Mouse (Mus musculus) left cerebral cortex, adult 9 months (tissue): ENCODE data around the gene Gm20521.

ENCODE experiments used
- DNase-seq, 2 experiments: peaks; one replicate each; pipeline ENCODE4 v3.0.0; 2022; ENCODE audit warnings: low spot score in 2 of 2

The Gm20521 gene

DNA sequence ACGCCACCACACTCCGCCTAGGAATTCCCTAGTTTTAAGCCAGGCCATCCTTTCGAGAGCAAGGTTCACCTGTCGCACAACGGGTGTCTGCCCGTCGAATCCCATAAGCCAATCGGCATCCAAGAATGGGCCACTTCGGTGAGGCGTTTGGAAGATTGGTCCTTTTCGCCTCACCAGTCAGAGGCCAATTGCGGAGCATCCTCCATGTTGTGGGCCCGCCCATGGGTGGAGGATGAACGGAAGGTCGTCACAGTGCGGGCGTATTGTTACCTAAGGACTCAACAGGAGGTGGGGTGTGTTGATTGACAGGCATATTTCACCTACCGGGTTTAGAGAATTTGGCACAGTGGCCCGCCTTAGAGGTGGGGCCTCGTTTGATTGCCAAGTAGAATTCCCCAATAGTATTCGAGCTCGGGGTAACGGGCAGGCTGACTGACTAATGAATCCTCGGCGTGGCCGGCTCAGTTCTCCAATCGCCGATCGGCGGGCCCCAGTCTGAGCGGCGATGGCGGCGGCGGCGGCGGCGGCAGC lies 10.5 kb downstream of the Gm20521 start:
- DNase-seq: peak; percentile 100

DNA sequence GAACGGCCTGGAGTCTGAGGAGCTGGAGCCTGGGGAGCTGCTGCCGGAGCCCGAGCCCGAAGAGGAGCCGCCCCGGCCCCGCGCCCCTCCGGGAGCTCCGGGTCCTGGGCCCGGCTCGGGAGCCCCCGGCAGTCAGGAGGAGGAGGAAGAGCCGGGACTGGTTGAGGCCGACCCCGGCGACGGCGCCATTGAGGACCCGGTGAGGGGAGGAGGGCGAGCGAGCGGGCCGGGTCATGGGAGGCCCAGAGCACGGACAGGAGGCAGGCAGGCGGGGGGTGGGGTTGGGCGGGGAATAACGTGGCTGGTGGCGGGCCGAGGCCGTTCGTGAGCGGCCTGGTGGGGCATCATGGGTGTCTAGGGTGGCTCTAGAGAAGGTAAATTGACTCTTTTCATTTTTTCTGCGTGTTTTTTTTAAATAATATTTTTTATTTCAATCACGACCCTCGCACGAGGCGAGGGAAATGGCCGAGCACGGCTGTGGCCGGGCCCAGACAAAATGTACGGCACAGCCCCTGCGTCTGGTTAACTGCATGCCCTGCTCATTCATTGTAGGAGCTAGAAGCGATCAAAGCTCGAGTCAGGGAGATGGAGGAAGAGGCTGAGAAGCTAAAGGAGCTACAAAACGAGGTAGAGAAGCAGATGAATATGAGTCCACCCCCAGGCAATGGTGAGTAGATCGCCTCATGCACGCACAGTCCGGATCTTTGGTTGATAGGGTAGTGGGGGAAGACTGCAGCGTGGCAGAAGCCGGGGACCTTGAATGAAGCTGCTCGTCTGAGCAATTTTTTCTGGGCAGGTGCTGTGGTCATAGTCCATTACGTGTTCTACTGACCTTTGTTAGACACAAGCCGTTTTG lies 11.3 kb downstream of the Gm20521 start:
- DNase-seq: no peak

DNA sequence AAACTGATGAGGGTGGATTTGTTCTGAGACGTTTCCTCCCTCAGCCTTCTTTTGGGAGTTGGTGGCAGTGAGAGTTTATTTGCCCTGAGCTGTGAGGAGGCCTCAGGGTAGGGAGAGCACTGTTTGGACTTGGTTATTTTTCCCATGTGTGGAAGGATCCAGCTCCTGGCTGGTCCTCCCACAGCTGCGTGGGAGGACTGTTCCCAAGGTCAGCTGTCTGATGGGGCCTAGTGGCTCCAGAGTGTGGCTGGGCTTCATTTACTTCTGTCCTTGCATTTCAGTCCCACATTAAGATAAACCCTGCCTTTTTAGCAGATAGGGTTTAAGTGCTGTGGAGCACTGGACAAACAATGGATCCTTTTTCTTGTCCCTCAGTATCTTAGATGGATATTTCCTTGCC lies 14.2 kb downstream of the Gm20521 start:
- DNase-seq: no peak

DNA sequence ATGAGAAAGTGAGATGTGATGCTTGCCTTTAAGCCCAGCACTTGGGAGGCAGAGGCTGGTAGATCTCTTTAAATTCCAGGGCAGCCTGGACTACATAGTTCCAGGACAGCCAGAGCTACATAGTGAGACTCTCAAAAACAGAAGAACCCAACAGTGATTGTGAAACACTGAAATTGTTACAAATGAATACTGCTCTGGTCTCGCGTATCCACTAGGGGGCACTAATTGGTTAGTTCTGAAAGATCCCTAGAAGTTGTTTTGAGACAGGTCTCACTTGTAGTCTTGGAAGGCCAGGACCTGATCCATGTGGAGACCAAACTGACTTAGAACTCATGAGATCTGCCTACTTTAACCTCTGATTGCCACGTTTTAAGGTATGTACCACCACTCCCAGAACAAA lies 17.1 kb downstream of the Gm20521 start:
- DNase-seq: peak in 1 of 2 experiments; percentile 89

DNA sequence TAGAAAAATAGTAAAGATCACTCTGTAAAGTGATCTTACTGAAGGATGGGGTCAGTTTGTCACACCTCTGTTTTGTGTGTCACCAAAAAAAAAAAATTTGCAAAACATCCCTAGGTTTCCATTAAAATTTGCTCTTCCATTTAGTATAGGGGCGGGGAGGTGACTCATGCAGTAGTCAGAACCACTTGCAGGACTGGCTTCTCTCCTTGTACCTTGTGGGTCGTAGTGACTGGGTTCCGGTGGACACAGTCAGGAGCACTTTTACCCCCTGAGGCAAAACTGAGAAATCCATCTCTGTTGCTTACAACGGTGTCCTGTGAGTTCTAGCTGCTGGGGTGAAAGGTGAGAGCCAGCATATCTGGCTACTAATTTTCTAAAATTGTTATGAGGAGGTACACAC lies 20.4 kb downstream of the Gm20521 start:
- DNase-seq: no peak

DNA sequence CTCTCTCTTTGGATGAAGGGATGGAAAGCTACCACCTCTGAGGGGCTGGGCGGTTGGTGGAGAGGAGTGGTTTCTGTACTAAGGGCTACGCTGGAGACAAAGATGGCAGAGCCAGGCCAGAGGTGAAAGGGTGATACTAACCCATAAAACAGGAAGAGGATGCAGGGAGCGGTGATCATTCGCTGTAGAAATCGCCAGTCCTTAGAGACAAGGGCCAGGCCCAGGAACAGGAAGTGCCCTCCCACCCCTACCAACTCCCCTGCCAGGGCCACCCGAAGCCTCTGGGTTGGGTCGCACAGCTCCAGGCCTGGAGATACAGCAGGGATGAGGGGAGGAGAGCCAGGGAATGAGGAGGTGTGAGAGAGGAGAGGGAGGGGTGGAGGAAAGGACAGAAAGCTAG lies 25.4 kb downstream of the Gm20521 start:
- DNase-seq: no peak

DNA sequence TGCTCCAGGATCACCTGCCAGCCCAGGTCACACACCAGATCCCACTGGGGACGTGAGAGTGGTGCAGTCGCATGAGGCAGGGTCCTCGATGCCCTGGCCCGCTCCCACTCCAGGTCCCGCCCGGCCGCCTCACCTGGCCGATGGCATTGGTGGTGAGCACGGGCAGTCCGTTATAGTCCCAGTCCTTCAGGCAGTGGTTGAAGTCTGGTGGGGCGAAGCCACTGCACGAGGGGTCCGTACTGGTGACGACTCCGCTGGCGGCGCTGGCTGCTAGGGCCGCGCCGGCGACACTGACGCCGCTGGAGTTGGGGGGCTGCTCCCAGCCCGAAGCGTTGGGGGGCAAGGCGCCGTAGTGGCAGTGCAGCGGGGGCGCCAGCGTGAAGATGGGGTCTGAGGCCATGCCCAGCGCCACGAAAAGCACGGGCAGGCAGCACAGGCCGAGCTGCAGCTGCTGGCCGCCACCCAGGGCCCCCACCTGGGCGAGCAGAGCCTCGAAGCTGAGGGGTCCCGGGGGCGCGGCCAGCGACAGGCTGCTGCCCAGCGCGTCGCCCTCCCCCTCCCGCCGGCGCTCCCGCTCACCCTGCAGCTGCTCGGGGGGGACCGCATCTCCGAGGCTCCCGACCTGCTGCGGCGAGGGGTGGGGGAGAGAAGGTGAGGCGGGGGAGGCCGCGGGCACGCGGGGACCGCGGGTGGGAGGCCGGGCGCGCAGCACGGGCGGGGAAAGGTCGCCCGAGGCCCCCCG lies 29.0 kb downstream of the Gm20521 start:
- no peak for DNase-seq

DNA sequence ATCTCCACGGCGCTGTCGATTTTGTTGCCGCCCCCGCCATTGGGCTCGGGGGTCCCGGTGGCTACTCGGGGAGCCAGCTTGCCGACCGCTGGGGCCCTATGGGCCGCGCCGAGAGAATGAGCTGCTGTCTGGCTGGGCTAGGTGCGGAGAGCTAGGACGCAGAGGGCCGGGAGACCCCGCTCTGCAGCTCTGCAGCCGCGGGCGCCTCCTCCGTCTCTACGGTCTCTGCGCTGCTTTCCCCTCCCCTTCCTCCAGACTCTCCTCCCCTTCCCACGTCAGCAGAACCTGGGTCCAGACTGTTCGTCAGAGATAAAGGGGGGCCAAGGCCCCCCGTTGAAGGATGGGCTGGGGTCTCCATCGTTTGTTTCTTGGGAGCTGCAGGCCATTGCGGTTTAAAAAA lies 29.6 kb downstream of the Gm20521 start, which contains the start of gene Slc22a17:
Gene Slc22a17, minus strand, starts transcription at position 247 of the 400 bp plus-strand sequence.
- DNase-seq: peak in 1 of 2 experiments; percentile 82

DNA sequence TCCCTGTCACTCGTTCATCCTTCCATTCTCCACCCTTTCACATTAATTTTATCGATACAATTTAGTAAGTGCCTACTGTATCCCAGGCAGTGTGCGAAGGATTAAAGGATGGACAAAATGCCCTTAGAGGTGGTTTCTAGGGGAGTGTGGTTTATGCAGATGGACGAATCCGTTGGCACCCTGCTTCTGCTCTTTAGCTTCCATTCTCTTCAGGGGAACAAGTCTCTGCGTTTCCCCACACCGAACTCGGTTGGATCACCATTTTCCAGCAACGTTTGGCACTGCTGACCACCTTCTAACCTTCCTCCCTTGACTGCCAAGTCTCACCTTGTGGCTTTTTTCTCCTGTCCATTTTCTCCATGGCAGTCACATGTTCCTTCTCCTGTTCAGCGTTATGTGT lies 30.1 kb downstream of the Gm20521 start:
- no peak for DNase-seq

DNA sequence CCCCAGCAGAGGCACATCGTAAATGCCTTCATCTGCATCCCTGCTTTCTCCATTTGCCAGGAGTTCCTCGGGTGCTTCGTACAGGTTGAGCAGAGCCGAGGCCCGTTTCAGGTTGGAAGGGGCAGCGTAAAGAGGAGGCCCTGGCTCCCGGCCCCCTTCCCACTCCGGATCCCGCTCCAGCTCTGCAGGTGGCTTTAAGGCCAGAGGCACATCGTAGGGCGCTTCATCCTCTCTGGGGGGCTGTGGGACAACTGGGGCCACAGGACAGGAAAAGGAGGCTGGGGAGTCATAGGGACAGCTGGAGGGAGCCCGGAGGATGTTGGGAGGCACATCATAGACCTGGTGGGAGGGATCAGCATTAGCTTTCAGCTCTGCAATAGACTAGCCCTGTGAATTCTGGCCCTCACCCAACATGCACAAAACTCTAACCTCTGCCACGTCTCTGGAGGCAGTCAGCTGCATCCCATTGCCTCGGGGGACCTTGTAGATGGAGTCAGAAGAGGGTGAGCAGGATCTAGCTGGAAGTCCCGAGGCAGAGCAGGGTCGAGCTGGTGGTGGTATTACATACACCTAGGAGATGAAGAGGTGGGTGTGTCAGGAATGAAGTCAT lies 36.9 kb downstream of the Gm20521 start:
- DNase-seq: no peak

DNA sequence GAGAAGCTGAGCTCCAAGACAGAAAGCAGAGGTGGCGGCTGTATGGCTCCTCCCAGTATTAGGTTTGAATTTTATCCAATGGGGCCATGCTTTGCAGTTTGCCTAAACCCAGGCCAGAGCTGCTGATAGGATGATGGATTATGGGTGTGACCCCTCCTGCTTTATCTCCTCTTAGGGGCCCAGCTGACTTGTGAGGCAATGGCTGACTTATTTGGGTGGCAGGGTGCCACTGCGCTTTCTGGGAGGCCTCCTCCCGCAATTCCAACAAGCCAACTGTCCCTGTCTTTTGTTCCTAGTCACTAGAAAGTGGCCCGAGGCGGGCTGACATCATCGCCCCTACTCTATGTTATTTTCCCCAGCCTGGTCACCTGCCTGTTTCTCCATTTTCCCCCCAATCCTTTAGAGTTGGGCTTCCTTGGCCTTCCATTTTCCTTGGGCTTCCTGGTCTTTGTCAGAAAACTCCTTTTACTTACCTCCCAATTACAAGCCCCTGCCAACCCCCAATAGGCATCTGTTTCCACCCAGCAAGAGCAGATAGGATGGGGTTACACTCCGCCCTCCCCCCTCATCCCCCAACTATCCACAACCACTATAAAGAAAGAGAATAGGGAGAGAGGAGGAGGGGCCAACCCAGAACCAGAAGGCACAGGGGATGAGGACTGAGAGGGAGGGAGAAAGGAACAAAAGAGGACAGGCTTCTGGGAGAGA lies 41.6 kb downstream of the Gm20521 start:
- DNase-seq: no peak

DNA sequence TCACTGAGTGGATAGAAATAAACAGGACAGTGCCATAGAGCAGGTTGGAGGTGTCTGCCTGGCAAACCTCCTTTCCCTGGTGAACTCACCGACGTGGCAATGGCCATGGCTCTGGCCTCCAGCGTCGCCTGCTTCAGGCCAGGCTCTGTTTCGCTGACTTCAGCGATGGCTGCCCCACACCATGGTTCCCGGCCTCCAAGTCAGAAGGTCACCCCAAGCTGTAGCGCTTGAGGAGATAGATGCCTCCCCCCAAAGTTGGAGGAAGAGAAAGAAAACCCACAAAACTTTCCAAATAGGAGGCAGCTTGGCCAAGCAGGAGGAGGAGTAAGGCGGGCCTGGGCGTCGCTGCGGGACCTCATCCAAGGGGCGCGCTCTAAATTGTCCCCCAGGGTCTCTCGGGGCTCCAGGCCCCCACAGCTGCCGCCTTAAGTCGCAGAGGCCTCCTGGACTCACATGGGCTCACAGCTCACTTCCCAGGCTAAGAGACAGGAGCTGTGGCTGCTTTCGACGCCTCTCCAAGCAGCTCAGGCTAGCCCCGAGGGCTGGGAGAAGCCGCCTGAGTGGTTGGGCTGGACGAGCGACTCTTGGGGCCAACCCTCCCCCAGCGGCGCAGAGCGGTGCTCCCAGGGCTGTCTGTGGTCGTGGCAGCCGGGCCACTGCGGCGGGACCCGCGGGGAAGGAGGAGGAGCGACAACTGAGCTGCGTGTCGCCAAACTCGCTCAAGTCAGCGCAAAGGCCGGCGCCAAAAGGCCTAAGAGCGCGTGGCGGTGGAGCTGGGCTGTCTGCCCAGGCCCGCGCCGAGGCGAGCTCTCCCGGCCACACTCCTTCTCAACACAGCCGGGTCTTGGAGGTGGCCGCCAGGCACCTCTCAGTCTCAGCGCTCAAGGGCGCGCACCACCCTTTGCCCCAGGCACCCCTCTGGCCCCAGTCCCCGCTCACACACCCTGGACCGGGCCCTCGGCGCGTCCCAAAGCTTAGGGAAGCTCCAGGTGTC lies 42.4 kb downstream of the Gm20521 start, which contains the start of gene Efs:
Gene Efs, minus strand, starts transcription at position 778 of the 994 bp plus-strand sequence.
- no peak for DNase-seq

DNA sequence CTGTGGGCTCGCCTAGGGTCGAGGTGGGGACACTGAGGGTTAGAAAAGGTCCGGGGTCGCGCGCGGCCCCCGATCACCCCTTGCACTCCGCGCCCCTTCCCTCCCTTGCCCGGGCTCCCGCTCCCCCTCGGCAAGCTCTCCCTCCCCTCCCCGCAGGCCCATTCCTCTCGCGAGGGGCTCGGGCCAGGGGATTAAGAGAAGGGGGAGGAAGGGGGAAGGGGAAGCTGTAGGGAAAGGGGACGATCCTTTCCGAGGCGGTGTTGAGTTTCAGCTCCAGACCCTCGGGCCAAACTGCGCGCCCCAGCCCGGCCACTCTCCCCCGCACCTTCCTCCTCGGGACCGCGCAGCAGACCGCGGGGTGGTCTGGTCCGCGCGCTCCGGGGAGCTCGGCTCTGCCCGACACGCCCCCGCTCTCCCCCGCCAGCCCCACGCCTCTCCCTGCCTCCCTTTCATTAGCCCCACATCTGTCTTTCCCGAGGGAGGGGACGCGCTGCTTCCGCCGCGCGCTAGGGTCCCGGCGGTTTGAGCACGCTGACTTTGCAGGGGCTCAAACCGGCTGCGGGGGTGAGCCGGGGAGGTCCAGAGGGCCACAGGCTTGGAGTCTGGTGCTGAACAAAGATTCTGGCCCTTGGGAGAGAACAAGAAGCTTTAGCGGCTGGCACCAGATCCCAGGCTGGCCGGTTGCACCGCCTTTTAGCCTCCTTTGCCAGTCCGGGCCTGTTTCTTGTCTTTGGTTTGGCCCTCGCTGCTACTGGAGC lies 43.3 kb downstream of the Gm20521 start:
- DNase-seq: no peak

DNA sequence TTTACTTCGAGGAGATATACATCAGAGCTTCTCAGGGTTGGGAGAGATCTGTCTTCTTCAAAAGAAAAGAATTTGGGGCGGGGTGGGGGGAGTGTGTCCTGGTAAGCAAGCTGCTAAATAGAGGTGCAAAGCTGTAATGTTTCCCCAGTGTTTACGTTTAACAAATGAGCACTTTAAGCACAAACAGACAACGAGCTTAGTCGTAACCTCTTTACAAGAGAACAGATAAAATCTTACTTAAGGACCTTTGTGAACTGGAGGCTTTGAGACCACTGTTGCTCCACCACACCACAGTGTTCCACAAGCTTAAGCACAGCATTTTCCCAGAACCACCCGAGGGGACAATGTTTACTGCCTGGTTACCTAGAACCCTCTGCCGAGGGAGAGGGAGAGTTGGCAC lies 44.1 kb downstream of the Gm20521 start:
- DNase-seq: no peak

DNA sequence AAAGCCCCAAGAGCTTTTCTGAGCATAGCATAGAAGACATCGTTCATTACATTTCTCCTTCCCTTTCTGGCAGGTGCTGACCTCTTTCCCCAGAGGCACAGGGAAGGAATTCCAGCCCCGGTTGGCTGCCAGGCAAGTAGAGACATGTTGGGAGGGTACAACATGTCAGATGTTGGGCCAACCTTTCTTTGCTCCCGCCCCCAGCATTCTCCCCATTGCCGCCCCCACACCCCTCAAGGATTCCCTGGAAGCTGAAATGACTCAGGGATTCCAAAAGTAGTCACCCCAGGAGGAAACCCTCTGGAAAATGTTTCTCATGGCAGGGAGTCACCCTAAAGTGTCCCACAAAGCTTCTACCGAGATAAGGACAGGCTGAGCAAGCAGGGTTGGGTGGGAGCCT lies 46.6 kb downstream of the Gm20521 start:
- no peak for DNase-seq

DNA sequence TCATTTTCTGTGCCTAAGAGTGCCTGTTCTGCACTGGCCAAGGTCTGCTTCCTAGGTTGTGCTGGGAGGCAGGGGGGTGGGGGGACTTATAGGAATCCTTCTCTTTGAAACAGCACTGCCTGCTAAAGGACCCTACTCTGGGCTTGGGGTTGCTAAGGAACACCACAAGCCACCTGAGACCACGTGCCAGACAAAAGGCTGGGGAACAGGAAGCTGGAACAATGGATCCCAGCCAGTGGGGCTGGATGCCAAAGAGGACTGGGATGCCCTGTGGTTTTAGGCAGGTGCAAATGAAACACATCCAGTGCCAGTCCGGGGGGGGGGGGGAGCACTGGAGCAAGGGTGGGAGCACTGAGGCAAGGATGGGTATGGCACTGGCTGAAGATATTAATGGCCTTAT lies 47.2 kb downstream of the Gm20521 start:
- DNase-seq: no peak

DNA sequence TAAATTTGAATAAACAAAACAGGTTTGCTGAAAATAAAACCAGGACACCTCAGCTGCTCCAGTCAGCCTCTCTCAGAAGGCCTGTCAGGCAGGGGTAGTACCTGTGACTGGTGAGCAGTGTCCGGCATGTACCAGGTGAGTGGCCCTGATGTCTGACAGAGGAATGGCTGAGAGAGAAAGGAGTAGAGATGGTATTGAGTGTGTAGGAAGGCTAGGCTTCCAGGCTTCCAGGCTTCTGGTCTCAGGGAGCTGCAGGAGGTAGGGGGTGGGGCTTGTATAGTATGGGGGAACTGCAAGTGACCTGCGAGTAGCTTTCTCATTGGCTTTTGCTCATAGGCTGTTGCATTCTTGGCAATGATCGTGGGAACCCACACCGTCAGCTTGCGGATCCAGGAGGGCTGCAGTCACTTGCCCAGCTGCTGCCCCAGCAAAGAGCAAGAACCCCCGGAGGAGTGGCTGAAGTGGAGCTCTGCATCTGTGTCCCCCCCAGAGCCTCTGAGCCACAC lies 49.5 kb downstream of the Gm20521 start, which contains the start of gene Il25:
Gene Il25, plus strand, starts transcription at position 51 of the 506 bp plus-strand sequence.
- no peak for DNase-seq

DNA sequence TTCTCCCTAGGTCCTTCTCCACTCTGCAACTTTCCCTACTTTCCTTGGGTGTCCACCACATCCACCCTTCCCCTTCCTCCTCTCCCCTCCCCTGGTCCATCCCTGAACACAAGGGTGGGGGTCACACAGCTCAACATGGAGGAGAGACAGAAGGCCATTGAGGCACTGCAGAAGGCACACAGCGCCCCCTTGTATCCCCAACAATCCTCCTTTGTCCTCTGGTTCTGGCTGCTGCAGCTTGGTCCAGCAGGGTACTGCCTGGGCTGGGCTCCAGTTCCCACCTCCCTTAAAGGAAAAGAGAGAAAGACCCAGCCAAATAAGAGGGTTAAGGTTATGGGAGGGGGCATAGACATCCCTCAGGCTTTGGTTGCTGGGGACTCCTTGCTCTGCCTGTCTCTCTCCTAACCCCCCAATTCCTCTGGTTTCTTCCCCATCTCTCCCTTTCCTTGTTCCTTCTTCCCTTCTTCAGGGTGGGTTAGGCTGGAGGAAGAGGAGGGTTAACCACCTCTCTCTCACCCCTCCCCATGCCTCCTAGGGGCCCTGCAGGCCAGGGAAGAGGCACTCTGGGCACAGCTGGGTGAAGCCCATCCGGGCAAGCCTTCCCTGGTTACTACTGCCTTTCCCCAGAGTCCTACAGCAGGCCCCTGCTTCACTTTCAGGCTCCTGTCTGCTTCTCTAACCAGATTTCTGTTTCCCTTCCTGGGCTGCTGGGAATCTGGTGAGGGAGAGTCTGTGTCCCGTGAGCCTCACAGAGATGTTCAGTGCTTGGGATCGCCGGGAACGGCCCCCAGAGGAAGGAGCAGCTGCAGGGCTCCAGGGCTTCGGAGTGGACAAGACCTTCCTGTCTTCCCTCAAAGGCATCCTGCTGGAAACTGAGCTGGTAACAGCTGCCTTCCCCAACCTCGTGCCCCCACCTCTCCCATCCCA lies 52.9 kb downstream of the Gm20521 start, which contains the start of gene Cmtm5:
Gene Cmtm5, plus strand, starts transcription at position 358 of the 927 bp plus-strand sequence.
- peak; percentile 76 to 81 for DNase-seq
